Mouse (Mus musculus): ENCODE measurements at regions not wholly inside any gene's neighbourhood (a gene's known extent, or its start where the extent isn't known, plus 50 kb on each side); places are given as distances from the start of the nearest gene placed in this dataset.

DNA sequence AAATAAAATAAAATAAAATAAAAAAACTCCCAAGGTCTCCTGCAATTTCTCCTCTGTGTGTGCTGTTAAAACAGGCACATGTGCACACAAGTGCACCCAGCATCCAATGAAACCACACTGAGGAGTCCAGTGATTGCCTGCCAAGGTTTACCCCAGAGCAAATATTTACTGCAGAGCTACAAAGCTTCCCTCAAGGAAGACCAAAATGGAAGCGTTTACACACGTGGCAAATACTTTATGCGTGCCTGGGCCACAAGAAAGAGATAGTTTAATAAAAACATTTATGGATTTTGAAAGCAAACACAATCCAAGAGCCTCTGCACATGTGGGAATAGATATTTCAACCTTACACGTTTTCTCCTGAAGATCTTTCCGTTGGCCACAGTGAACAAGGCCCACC, 265.4 kb upstream of the Nfe2l3 start:
- DNase-seq, result no peak
- no peak overlapping the region for H3K4me3 ChIP-seq (ENCODE audit: insufficient read depth, low read depth, low read length)
- WGBS, result 81% methylated on average over 5 of the region's 5 CpGs
- TF ChIP-seq POLR2A (IDR thresholded peaks at IDR 0.05; ENCODE audit: low read depth, low read length), result no peak
- TF ChIP-seq CTCF (conservative IDR thresholded peaks at IDR 0.05; ENCODE audit: insufficient read depth, insufficient read length, low read depth, low read length), result no peak
- no peaks in the 10 kb centered on the region for H3K4me1 ChIP-seq (ENCODE audit: control insufficient read depth, insufficient read depth, low read length)
- H3K27me3 ChIP-seq (replicated peaks; ENCODE audit: control insufficient read depth, insufficient read depth, low read length), result peaks cover 4% of the 10 kb centered on the region
- H3K36me3 ChIP-seq (ENCODE audit: control insufficient read depth, insufficient read depth, low read length), result no peaks in the 10 kb centered on the region
- H3K27ac ChIP-seq (ENCODE audit: insufficient read depth, low read depth, low read length), result no peak overlapping the region

- Histone ChIP-seq H3K4me3 (ENCODE audit: insufficient read depth, low read depth, low read length) (no peak overlapping the region), H3K27ac (ENCODE audit: insufficient read depth, low read depth, low read length) (no peak overlapping the region), H3K36me3 (ENCODE audit: control insufficient read depth, insufficient read depth, low read length) (no peaks in the 10 kb centered on the region), H3K27me3 (replicated peaks; ENCODE audit: control insufficient read depth, insufficient read depth, low read length) (peaks cover 4% of the 10 kb centered on the region), H3K4me1 (ENCODE audit: control insufficient read depth, insufficient read depth, low read length) (no peaks in the 10 kb centered on the region)
- peak; percentile 78 for DNase-seq
- no peak for TF ChIP-seq POLR2A (IDR thresholded peaks at IDR 0.05; ENCODE audit: low read depth, low read length)
- TF ChIP-seq CTCF (conservative IDR thresholded peaks at IDR 0.05; ENCODE audit: insufficient read depth, insufficient read length, low read depth, low read length), result peak; percentile 72
- 11% methylated on average over 11 of the region's 11 CpGs for WGBS
Observed at GRCm38 (mm10) chr6:51168048-51168447, 264.4 kb upstream of the Nfe2l3 start.

DNA sequence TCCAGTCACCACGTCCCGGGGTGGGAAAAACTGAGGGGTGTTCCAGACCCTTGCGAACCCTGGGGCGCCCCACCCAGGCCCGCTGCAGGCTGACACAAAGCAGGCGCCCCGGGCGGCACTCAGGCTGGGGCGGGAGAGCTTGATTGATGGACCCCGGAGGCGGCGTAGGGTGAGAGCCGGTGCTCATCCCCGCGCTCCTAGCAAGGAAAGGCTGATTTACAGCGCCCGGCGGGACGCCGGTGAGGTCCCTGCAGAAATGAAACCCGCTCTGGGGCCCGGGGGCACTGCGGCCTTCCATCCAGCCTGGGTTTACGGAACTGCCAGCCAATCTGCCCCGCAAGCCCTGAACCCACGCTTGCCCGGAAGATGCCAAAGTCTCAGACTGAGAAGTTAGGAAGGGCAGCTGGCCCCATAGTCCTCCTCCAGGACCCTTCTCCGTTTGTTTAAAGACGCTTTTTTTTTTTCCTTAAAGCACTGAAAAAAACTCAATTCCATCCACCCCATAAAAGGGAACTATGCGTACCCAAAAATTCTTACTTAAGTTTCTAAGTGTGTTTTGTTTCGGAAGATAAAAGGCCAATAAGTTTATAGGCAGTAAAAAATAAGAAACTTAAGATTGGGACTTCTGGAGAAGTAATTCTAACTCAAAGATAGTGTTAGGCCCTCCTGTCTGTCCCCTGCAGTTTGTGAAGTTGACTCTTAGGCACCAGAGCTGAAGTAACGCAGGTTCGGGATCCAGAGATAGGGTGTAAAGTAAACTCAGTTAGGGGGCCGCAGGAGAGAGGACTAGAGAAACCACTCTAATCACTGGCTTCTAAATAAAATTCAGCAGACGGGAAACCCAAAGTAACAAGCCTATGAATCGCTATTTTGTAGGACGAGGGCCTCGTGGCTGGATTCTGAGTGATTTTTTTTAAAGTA, 263.4 kb upstream of the Nfe2l3 start:
- Histone ChIP-seq H3K36me3 (ENCODE audit: control insufficient read depth, insufficient read depth, low read length) (no peaks in the 10 kb centered on the region), H3K4me1 (ENCODE audit: control insufficient read depth, insufficient read depth, low read length) (no peaks in the 10 kb centered on the region), H3K4me3 (ENCODE audit: insufficient read depth, low read depth, low read length) (no peak overlapping the region), H3K27ac (ENCODE audit: insufficient read depth, low read depth, low read length) (peak overlapping the region; percentile 34), H3K27me3 (replicated peaks; ENCODE audit: control insufficient read depth, insufficient read depth, low read length) (peaks cover 4% of the 10 kb centered on the region)
- WGBS, result 31% methylated on average over 38 of the region's 38 CpGs
- no peak for DNase-seq
- no peak for TF ChIP-seq CTCF (conservative IDR thresholded peaks at IDR 0.05; ENCODE audit: insufficient read depth, insufficient read length, low read depth, low read length)
- no peak for TF ChIP-seq POLR2A (IDR thresholded peaks at IDR 0.05; ENCODE audit: low read depth, low read length)

DNA sequence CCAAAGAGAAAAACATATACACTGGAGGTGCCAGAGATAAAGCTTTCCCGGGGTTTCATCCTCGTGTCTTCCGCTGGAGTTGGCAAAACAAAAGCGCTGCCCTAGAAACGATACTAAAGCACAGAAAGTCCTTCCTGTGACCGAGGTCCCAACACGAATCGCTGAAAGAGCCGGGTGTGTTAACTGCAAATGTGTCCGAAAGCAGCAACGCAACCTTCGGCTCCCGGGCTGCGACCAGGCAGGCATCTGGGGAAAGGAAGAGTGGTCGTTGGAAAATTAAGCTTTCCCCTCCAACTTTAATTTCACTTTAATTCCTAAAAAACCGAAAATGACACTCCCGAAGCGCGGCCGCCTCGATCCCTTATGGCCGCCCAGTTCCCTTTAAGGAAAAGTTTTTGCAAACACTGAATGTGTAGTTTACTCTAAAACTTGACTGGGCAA, 262.5 kb upstream of the Nfe2l3 start:
- H3K36me3 ChIP-seq (ENCODE audit: control insufficient read depth, insufficient read depth, low read length), result no peaks in the 10 kb centered on the region
- TF ChIP-seq POLR2A (IDR thresholded peaks at IDR 0.05; ENCODE audit: low read depth, low read length) (no peak), CTCF (conservative IDR thresholded peaks at IDR 0.05; ENCODE audit: insufficient read depth, insufficient read length, low read depth, low read length) (no peak)
- WGBS, result 5% methylated on average over 22 of the region's 22 CpGs
- peak overlapping the region; percentile 11 for H3K27ac ChIP-seq (ENCODE audit: insufficient read depth, low read depth, low read length)
- H3K4me1 ChIP-seq (ENCODE audit: control insufficient read depth, insufficient read depth, low read length), result no peaks in the 10 kb centered on the region
- DNase-seq, result peak; percentile 29
- peak overlapping the region; percentile 41 for H3K4me3 ChIP-seq (ENCODE audit: insufficient read depth, low read depth, low read length)
- peaks cover 4% of the 10 kb centered on the region for H3K27me3 ChIP-seq (replicated peaks; ENCODE audit: control insufficient read depth, insufficient read depth, low read length)

DNA sequence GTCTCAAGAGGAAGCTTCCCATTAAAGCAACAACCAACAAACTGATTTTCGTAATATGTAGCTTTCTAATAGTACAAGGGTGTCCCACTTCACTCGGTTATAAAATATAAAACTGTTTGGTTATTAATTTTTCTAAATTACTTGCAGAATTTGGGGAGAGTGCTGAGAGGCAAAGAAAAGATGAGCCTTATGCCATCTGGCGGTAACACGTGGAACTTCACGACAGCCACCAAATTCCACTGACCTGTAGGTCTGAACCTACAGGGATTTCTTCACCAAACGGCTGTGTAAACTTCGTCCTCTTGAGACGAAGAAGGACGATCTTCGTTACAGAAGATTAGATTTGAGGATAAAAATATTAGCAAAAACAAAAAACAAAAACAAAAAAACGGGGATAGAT, 262.1 kb upstream of the Nfe2l3 start:
- Histone ChIP-seq H3K4me1 (ENCODE audit: control insufficient read depth, insufficient read depth, low read length) (no peaks in the 10 kb centered on the region), H3K27me3 (replicated peaks; ENCODE audit: control insufficient read depth, insufficient read depth, low read length) (peaks cover 4% of the 10 kb centered on the region), H3K27ac (ENCODE audit: insufficient read depth, low read depth, low read length) (peak overlapping the region; percentile 15; the same call in 1 of the 2 replicates), H3K36me3 (ENCODE audit: control insufficient read depth, insufficient read depth, low read length) (no peaks in the 10 kb centered on the region), H3K4me3 (ENCODE audit: insufficient read depth, low read depth, low read length) (no peak overlapping the region)
- peak; percentile 74 for DNase-seq
- TF ChIP-seq CTCF (conservative IDR thresholded peaks at IDR 0.05; ENCODE audit: insufficient read depth, insufficient read length, low read depth, low read length), result peak; percentile 67
- TF ChIP-seq POLR2A (IDR thresholded peaks at IDR 0.05; ENCODE audit: low read depth, low read length), result no peak
- WGBS, result 1% methylated on average over 11 of the region's 11 CpGs

DNA sequence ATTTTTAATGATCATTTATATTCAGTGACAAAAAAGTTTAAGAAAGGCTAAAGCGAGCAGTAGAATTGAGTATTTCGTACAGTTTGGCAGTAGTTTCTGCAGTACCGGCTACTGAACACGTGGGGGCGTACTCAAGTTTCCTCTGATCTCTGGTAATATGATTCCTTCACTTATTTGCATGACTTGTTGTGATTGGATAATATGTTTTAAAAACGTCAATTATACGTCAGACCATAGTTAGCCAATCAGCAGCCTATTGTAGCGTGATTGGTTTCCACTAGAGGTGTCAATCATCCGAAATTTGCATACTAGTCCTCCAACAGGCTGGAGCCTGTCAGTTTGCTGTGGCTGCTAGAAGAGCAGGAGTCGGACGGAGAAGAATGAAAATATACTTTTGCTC, 261.6 kb upstream of the Nfe2l3 start:
- H3K27ac ChIP-seq (ENCODE audit: insufficient read depth, low read depth, low read length), result no peak overlapping the region
- peaks cover 4% of the 10 kb centered on the region for H3K27me3 ChIP-seq (replicated peaks; ENCODE audit: control insufficient read depth, insufficient read depth, low read length)
- no peaks in the 10 kb centered on the region for H3K36me3 ChIP-seq (ENCODE audit: control insufficient read depth, insufficient read depth, low read length)
- WGBS, result 2% methylated on average over 11 of the region's 11 CpGs
- peak; percentile 92 for DNase-seq
- TF ChIP-seq POLR2A (IDR thresholded peaks at IDR 0.05; ENCODE audit: low read depth, low read length), result no peak
- 0 out of 2 replicates have a peak, but pooled peaks have one; percentile 16 for TF ChIP-seq CTCF (conservative IDR thresholded peaks at IDR 0.05; ENCODE audit: insufficient read depth, insufficient read length, low read depth, low read length)
- no peak overlapping the region for H3K4me3 ChIP-seq (ENCODE audit: insufficient read depth, low read depth, low read length)
- no peaks in the 10 kb centered on the region for H3K4me1 ChIP-seq (ENCODE audit: control insufficient read depth, insufficient read depth, low read length)

- Histone ChIP-seq H3K27ac (ENCODE audit: insufficient read depth, low read depth, low read length) (peak overlapping the region; percentile 57), H3K4me1 (ENCODE audit: control insufficient read depth, insufficient read depth, low read length) (no peaks in the 10 kb centered on the region), H3K4me3 (ENCODE audit: insufficient read depth, low read depth, low read length) (0 out of 2 replicates have a peak overlapping the region, but pooled peaks have one; percentile 6), H3K27me3 (replicated peaks; ENCODE audit: control insufficient read depth, insufficient read depth, low read length) (peaks cover 7% of the 10 kb centered on the region), H3K36me3 (ENCODE audit: control insufficient read depth, insufficient read depth, low read length) (no peaks in the 10 kb centered on the region)
- no peak for TF ChIP-seq CTCF (conservative IDR thresholded peaks at IDR 0.05; ENCODE audit: insufficient read depth, insufficient read length, low read depth, low read length)
- no peak for TF ChIP-seq POLR2A (IDR thresholded peaks at IDR 0.05; ENCODE audit: low read depth, low read length)
- 7% methylated on average over 22 of the region's 22 CpGs for WGBS
- peak; percentile 74 for DNase-seq
Observed at GRCm38 (mm10) chr6:51171761-51172160, 260.7 kb upstream of the Nfe2l3 start.

All from kidney, adult 2 months (tissue).